Mouse (Mus musculus) MEL (cell line): ENCODE results near the gene Nek4. TPM values are rescaled to one million over a fixed set of nuclear protein-coding genes. Genes with fewer than 3 reads are reported as not detected.
A peak's percentile ranks its signal among the peaks of the same experiment; 100 is the strongest.

ENCODE experiments used
- DNase-seq: peaks from one replicate; pipeline ENCODE4 v3.0.0; 2011; ENCODE audit warnings: low read depth, low spot score
- H3K27ac ChIP-seq: 2 replicates; pipeline ENCODE4 v1.5.1; 2012; ENCODE audit warnings: low read depth, mild to moderate bottlenecking, control low read depth, low read length, moderate library complexity; ENCODE audit not compliant: control insufficient read depth
- H3K27me3 ChIP-seq, 2 experiments: fragments of 150-350 bp in 1 of 2; sonication (generic) in 1 of 2; 2 replicates each; pipeline ENCODE4 v1.6.1; 2012; ENCODE audit warnings: low read length in 2 of 2, mild to moderate bottlenecking in 2 of 2, improper control_type of control experiment in 1 of 2, moderate library complexity in 1 of 2; ENCODE audit not compliant: insufficient read depth in 2 of 2, control insufficient read depth in 1 of 2
- H3K36me3 ChIP-seq, 2 experiments: 2 replicates each; pipeline ENCODE4 v1.6.1; 2012 to 2014; ENCODE audit warnings: low read length in 2 of 2, improper control_type of control experiment in 1 of 2, inconsistent platforms in 1 of 2, mild to moderate bottlenecking in 1 of 2; ENCODE audit not compliant: insufficient read depth in 2 of 2, control insufficient read depth in 1 of 2
- H3K4me1 ChIP-seq, 2 experiments: fragments of 150-350 bp in 1 of 2; sonication (generic) in 1 of 2; 2 replicates each; pipeline ENCODE4 v1.6.1; 2012; ENCODE audit warnings: low read length in 2 of 2, improper control_type of control experiment in 1 of 2, mild to moderate bottlenecking in 1 of 2; ENCODE audit not compliant: insufficient read depth in 2 of 2, control insufficient read depth in 1 of 2
- H3K4me3 ChIP-seq, 2 experiments: fragments of 150-350 bp in 1 of 2; sonication (generic) in 1 of 2; 2 replicates each; pipeline ENCODE4 v1.5.1; 2012; ENCODE audit warnings: low read depth in 2 of 2, low read length in 2 of 2, mild to moderate bottlenecking in 2 of 2, moderate library complexity in 2 of 2, control low read depth in 1 of 2, improper control_type of control experiment in 1 of 2; ENCODE audit not compliant: control insufficient read depth in 1 of 2, insufficient read depth in 1 of 2
- H3K79me2 ChIP-seq: 2 replicates; pipeline ENCODE4 v1.6.1; 2012; ENCODE audit warnings: mild to moderate bottlenecking, low read length, moderate library complexity; ENCODE audit not compliant: control insufficient read depth, poor library complexity, insufficient read depth
- H3K9ac ChIP-seq: 2 replicates; pipeline ENCODE4 v1.6.1; 2012; ENCODE audit warnings: low read depth, mild to moderate bottlenecking, control low read depth, low read length, moderate library complexity; ENCODE audit not compliant: control insufficient read depth, poor library complexity, severe bottlenecking
- H3K9me3 ChIP-seq: fragments of 150-350 bp; sonication (generic); replicated peaks from 2 replicates; pipeline ENCODE4 v1.6.1; 2012; ENCODE audit warnings: mild to moderate bottlenecking, low read length, improper control_type of control experiment, moderate library complexity; ENCODE audit not compliant: insufficient read depth
- BHLHE40 ChIP-seq: IDR thresholded peaks from 2 replicates; pipeline ENCODE4 v1.6.1; 2012; ENCODE audit warnings: low read depth, mild to moderate bottlenecking, inconsistent platforms, low read length, improper control_type of control experiment, borderline replicate concordance
- CHD1 ChIP-seq: IDR thresholded peaks from 2 replicates; pipeline ENCODE4 v1.6.1; 2012; ENCODE audit warnings: low read depth, mild to moderate bottlenecking, inconsistent platforms, low read length, improper control_type of control experiment
- CHD2 ChIP-seq: IDR thresholded peaks from 2 replicates; pipeline ENCODE4 v1.6.1; 2011; ENCODE audit warnings: low read length, improper control_type of control experiment
- CTCF ChIP-seq, 3 experiments: IDR thresholded peaks in 2 of 3; conservative IDR thresholded peaks in 1 of 3; 2 replicates each; pipeline ENCODE4 v1.5.1; 2011 to 2012; ENCODE audit warnings: low read length in 3 of 3, low read depth in 2 of 3, mild to moderate bottlenecking in 2 of 3, improper control_type of control experiment in 1 of 3, inconsistent platforms in 1 of 3, mixed read lengths in 1 of 3, moderate library complexity in 1 of 3; ENCODE audit not compliant: control insufficient read depth in 1 of 3, insufficient read depth in 1 of 3, poor library complexity in 1 of 3, severe bottlenecking in 1 of 3
- E2F4 ChIP-seq: IDR thresholded peaks from 2 replicates; pipeline ENCODE4 v1.6.1; 2011; ENCODE audit warnings: low read depth, low read length, improper control_type of control experiment, borderline replicate concordance
- ELF1 ChIP-seq: IDR thresholded peaks from 2 replicates; pipeline ENCODE4 v1.6.1; 2014; ENCODE audit warnings: low read depth, mild to moderate bottlenecking, inconsistent platforms, low read length, improper control_type of control experiment, moderate library complexity
- ETS1 ChIP-seq: IDR thresholded peaks from 2 replicates; pipeline ENCODE4 v1.6.1; 2012; ENCODE audit warnings: low read depth, mild to moderate bottlenecking, inconsistent platforms, low read length, improper control_type of control experiment, moderate library complexity
- GABPA ChIP-seq: IDR thresholded peaks from 2 replicates; pipeline ENCODE4 v1.6.1; 2012; ENCODE audit warnings: low read depth, mild to moderate bottlenecking, inconsistent platforms, low read length, improper control_type of control experiment, moderate library complexity
- HCFC1 ChIP-seq: IDR thresholded peaks from 2 replicates; pipeline ENCODE4 v1.6.1; 2012; ENCODE audit warnings: low read depth, mild to moderate bottlenecking, inconsistent platforms, low read length, improper control_type of control experiment, moderate library complexity
- JUND ChIP-seq: IDR thresholded peaks from 2 replicates; pipeline ENCODE4 v1.6.1; 2011; ENCODE audit warnings: low read depth, mild to moderate bottlenecking, improper control_type of control experiment, low read length
- KAT2A ChIP-seq: conservative IDR thresholded peaks from 2 replicates; pipeline ENCODE4 v1.6.1; 2012; ENCODE audit warnings: low read depth, low read length, improper control_type of control experiment, inconsistent platforms
- MAFK ChIP-seq: IDR thresholded peaks from 2 replicates; pipeline ENCODE4 v1.6.1; 2011; ENCODE audit warnings: low read depth, mild to moderate bottlenecking, low read length, improper control_type of control experiment, borderline replicate concordance
- MAX ChIP-seq: IDR thresholded peaks from 2 replicates; pipeline ENCODE4 v1.6.1; 2011; ENCODE audit warnings: low read length, improper control_type of control experiment
- MAZ ChIP-seq: IDR thresholded peaks from 2 replicates; pipeline ENCODE4 v1.6.1; 2012; ENCODE audit warnings: low read depth, mild to moderate bottlenecking, inconsistent platforms, low read length, improper control_type of control experiment
- MEF2A ChIP-seq: IDR thresholded peaks from 2 replicates; pipeline ENCODE4 v1.6.1; 2014; ENCODE audit warnings: low read depth, mild to moderate bottlenecking, inconsistent platforms, low read length, improper control_type of control experiment; ENCODE audit not compliant: poor library complexity, insufficient replicate concordance, severe bottlenecking; ENCODE audit errors: extremely low read depth
- MYB ChIP-seq: IDR thresholded peaks from 2 replicates; pipeline ENCODE4 v1.6.1; 2011; ENCODE audit warnings: mild to moderate bottlenecking, low read depth, low read length, improper control_type of control experiment
- MYC ChIP-seq: IDR thresholded peaks from 2 replicates; pipeline ENCODE4 v1.6.1; 2011; ENCODE audit warnings: low read depth, mild to moderate bottlenecking, low read length, improper control_type of control experiment, moderate library complexity
- NELFE ChIP-seq: IDR thresholded peaks from 2 replicates; pipeline ENCODE4 v1.6.1; 2011; ENCODE audit warnings: low read depth, low read length, improper control_type of control experiment
- NRF1 ChIP-seq: IDR thresholded peaks from 2 replicates; pipeline ENCODE4 v1.6.1; 2014; ENCODE audit warnings: low read depth, mild to moderate bottlenecking, inconsistent platforms, low read length, improper control_type of control experiment, moderate library complexity; ENCODE audit not compliant: poor library complexity, insufficient read depth, severe bottlenecking
- POLR2A ChIP-seq, 2 experiments: IDR thresholded peaks; 2 replicates each; pipeline ENCODE4 v1.6.1; 2011 to 2012; ENCODE audit warnings: low read length in 2 of 2, mild to moderate bottlenecking in 2 of 2, control low read depth in 1 of 2, improper control_type of control experiment in 1 of 2, low read depth in 1 of 2, moderate library complexity in 1 of 2; ENCODE audit not compliant: control insufficient read depth in 1 of 2, insufficient read depth in 1 of 2, poor library complexity in 1 of 2
- POLR2AphosphoS2 ChIP-seq: IDR thresholded peaks from 2 replicates; pipeline ENCODE4 v1.6.1; 2011; ENCODE audit warnings: low read length, improper control_type of control experiment
- POLR2AphosphoS5 ChIP-seq: IDR thresholded peaks from 2 replicates; pipeline ENCODE4 v1.6.1; 2012; ENCODE audit warnings: low read depth, borderline replicate concordance, mild to moderate bottlenecking, inconsistent platforms, low read length, moderate library complexity, mixed read lengths
- RAD21 ChIP-seq: IDR thresholded peaks from 2 replicates; pipeline ENCODE4 v1.6.1; 2011; ENCODE audit warnings: mild to moderate bottlenecking, low read depth, low read length, improper control_type of control experiment
- RCOR1 ChIP-seq: IDR thresholded peaks from 2 replicates; pipeline ENCODE4 v1.6.1; 2012; ENCODE audit warnings: low read depth, mild to moderate bottlenecking, inconsistent platforms, low read length, improper control_type of control experiment
- SIN3A ChIP-seq: IDR thresholded peaks from 2 replicates; pipeline ENCODE4 v1.6.1; 2012; ENCODE audit warnings: low read length, improper control_type of control experiment, inconsistent platforms
- SMC3 ChIP-seq: IDR thresholded peaks from 2 replicates; pipeline ENCODE4 v1.6.1; 2011; ENCODE audit warnings: low read depth, low read length, improper control_type of control experiment
- TAL1 ChIP-seq: IDR thresholded peaks from 2 replicates; pipeline ENCODE4 v1.6.1; 2012; ENCODE audit warnings: mild to moderate bottlenecking, inconsistent platforms, low read length, moderate library complexity, mixed read lengths
- TBP ChIP-seq: IDR thresholded peaks from 2 replicates; pipeline ENCODE4 v1.8.0; 2011; ENCODE audit warnings: low read depth, low read length, improper control_type of control experiment
- TCF12 ChIP-seq: IDR thresholded peaks from 2 replicates; pipeline ENCODE4 v1.6.1; 2014; ENCODE audit warnings: low read depth, mild to moderate bottlenecking, inconsistent platforms, low read length, improper control_type of control experiment, moderate library complexity
- UBTF ChIP-seq: IDR thresholded peaks from 2 replicates; pipeline ENCODE4 v1.6.1; 2012; ENCODE audit warnings: low read depth, mild to moderate bottlenecking, inconsistent platforms, low read length, improper control_type of control experiment, moderate library complexity, borderline replicate concordance; ENCODE audit not compliant: insufficient read depth
- USF1 ChIP-seq: IDR thresholded peaks from 2 replicates; pipeline ENCODE4 v1.6.1; 2014; ENCODE audit warnings: low read depth, mild to moderate bottlenecking, inconsistent platforms, low read length, improper control_type of control experiment, moderate library complexity
- USF2 ChIP-seq, 2 experiments: IDR thresholded peaks; 2 replicates each; pipeline ENCODE4 v1.6.1; 2011 to 2012; ENCODE audit warnings: improper control_type of control experiment in 2 of 2, low read length in 2 of 2, borderline replicate concordance in 1 of 2, inconsistent platforms in 1 of 2, low read depth in 1 of 2, mild to moderate bottlenecking in 1 of 2; ENCODE audit not compliant: insufficient read depth in 1 of 2
- ZKSCAN1 ChIP-seq: IDR thresholded peaks from 2 replicates; pipeline ENCODE4 v1.6.1; 2012; ENCODE audit warnings: low read depth, mild to moderate bottlenecking, inconsistent platforms, low read length, improper control_type of control experiment, moderate library complexity
- ZMIZ1 ChIP-seq: IDR thresholded peaks from 2 replicates; pipeline ENCODE4 v1.6.1; 2012; ENCODE audit warnings: low read depth, mild to moderate bottlenecking, inconsistent platforms, low read length, improper control_type of control experiment, moderate library complexity
- ZNF384 ChIP-seq: IDR thresholded peaks from 2 replicates; pipeline ENCODE4 v1.6.1; 2012; ENCODE audit warnings: low read depth, mild to moderate bottlenecking, inconsistent platforms, low read length, improper control_type of control experiment
- polyA plus RNA-seq, 2 experiments: library from polyadenylated mRNA; stranded (reverse) in 1 of 2; unstranded in 1 of 2; fragments of >175 nt in 1 of 2; fragments of >200 nt in 1 of 2; gene quantifications; 2 replicates each; pipeline versions ENCODE4 v1.2.1 to v1.2.4; 2012; ENCODE audit warnings: low replicate concordance in 2 of 2, low read depth in 1 of 2; ENCODE audit not compliant: insufficient read length in 2 of 2, insufficient read depth in 1 of 2, missing spikeins in 1 of 2
- total RNA-seq: library from RNA; depleted of rRNA; stranded (reverse); fragments of 300-350 nt; gene quantifications from 2 replicates; pipeline ENCODE4 v1.2.3, GENCODE M21; 2012

The Nek4 gene
- total and polyA plus RNA-seq, 3 experiments = 16.6 to 19.3 TPM; not detected in 1

DNA sequence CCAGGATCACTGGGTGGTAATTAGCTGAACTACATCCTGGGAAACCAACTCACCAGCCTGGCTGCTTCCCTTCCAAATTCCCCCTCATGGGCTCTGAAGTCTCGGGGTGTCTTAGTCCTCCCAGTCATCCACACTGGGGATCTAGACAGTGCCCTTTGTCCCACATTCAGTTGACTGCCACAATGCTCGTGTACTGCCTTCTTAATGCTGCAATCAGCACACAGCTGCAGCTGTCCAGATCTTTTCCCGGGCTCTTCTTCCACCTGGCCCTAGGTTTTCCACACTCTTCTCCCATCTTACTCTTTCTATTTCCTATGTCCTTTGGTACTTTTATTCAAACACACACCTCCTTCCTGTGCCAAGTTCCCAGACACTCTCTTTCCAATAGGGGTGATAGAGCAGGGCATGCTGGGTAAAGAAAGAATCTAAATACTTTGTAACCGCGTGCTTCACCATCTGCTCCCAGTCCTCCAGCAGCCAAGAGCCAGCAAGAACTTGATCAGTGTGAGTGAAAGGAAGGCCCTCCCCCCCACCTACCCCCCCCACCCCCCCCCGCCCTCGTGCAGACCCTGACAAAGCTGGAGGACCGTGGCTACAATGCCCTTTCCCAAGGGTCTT, 29.0 kb upstream of the Nek4 start:
- Histone ChIP-seq H3K27ac (no peak overlapping the region), H3K4me3 (no peak overlapping the region), H3K79me2 (no peaks in the 10 kb centered on the region), H3K4me1 (0 out of 4 replicates have a peak, but pooled peaks cover 0 to 11% of the 10 kb centered on the region in 2 experiments), H3K9ac (no peak overlapping the region), H3K27me3 (no peaks in the 10 kb centered on the region), H3K36me3 (peaks cover 0 to 6% of the 10 kb centered on the region in 2 experiments; a peak in 2 of 4 replicates), H3K9me3 (no peaks in the 10 kb centered on the region)
- DNase-seq = peak; percentile 47
- TF ChIP-seq MAFK = no peak
- no peak for TF ChIP-seq MAZ
- TF ChIP-seq ETS1 = no peak; the same call in 1 of the 2 replicates
- TF ChIP-seq TAL1 = no peak
- TF ChIP-seq E2F4 = no peak
- no peak for TF ChIP-seq RAD21
- TF ChIP-seq KAT2A = no peak
- peak; percentile 86; the same call in 1 of the 2 replicates for TF ChIP-seq ZMIZ1
- TF ChIP-seq SMC3 = no peak
- TF ChIP-seq ELF1 = no peak
- TF ChIP-seq SIN3A = no peak
- TF ChIP-seq ZNF384 = no peak
- no peak for TF ChIP-seq MYB
- TF ChIP-seq RCOR1 = no peak
- no peak for TF ChIP-seq MYC
- TF ChIP-seq BHLHE40 = no peak
- no peak for TF ChIP-seq CHD1
- no peak for TF ChIP-seq UBTF
- TF ChIP-seq USF1 = no peak
- TF ChIP-seq POLR2AphosphoS5 = no peak
- TF ChIP-seq NRF1 = no peak
- TF ChIP-seq HCFC1 = no peak
- TF ChIP-seq GABPA = no peak
- no peak for TF ChIP-seq TCF12
- no peak for TF ChIP-seq MEF2A
- no peak for TF ChIP-seq CHD2
- no peak for TF ChIP-seq CTCF (IDR thresholded peaks at IDR 0.05 in 2 of 3, conservative IDR thresholded peaks at IDR 0.05 in 1 of 3; ENCODE audit: control insufficient read depth in 1 of 3, insufficient read depth in 1 of 3, low read depth in 2 of 3, low read length in 3 of 3, poor library complexity in 1 of 3, severe bottlenecking in 1 of 3)
- no peak for TF ChIP-seq ZKSCAN1
- TF ChIP-seq POLR2A (IDR thresholded peaks at IDR 0.05; ENCODE audit: control insufficient read depth in 1 of 2, insufficient read depth in 1 of 2, low read depth in 1 of 2, low read length in 2 of 2, poor library complexity in 1 of 2) = peak; percentile 40 to 77; a peak in 2 of 4 replicates
- TF ChIP-seq JUND = no peak
- TF ChIP-seq POLR2AphosphoS2 = no peak
- peak; percentile 87 for TF ChIP-seq TBP
- no peak for TF ChIP-seq MAX
- TF ChIP-seq NELFE = peak; percentile 45
- TF ChIP-seq USF2 (IDR thresholded peaks at IDR 0.05; ENCODE audit: borderline replicate concordance in 1 of 2, insufficient read depth in 1 of 2, low read depth in 1 of 2, low read length in 2 of 2) = no peak
